9 mouse cellular contexts compared by ENCODE assay signal in the genomic region with DNA sequence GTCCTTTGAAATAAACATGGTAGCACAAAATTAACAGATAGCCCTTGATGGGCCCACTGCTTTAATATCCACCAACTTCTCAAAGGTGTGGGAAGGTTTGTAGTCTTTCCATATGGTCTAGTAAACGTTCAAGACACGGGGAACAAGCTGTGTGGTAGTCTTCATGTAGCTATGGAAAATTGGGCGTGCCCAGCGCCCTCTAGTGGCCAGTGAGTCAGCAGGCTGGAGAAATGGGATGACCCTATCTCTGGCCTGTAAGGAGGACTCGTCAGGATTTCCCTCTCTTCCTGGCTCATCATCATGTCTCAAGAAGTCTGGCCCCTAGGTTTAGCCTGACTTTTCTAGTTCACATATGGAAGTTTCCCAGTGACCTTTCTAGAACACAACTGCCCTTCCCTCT. TPM values are rescaled to one million over a fixed set of nuclear protein-coding genes. Genes with fewer than 3 reads are reported as not detected.
DNase-seq lines count a peak whose midpoint lies in the region; ATAC-seq and TF ChIP-seq lines count a peak whose summit lies in the region.
"Had no signal": no experiment of that assay in that cellular context is flagged by ENCODE, and none has a peak within 500 bp of the region (broad histone marks: within the 10 kb centered on the region; RNA-seq: fewer than 3 reads in every experiment).

No protein-coding gene starts in this region.

- DNase-seq in left cerebral cortex, adult 18-20 months (ENCODE audit: low spot score in 2 of 2) = peak; percentile 66 to 77
- no peak for DNase-seq in left cerebral cortex, adult 8-10 months (ENCODE audit: low spot score in 2 of 2)
- DNase-seq in MEL (ENCODE audit: low read depth, low spot score) = peak; percentile 80
- DNase-seq in cerebellum, adult 11-12 months = peak; percentile 47
- no peak for DNase-seq in forebrain, postnatal 0 days
- peak; percentile 66 for DNase-seq in kidney, postnatal 14 days
- DNase-seq in testis, postnatal 10 days (ENCODE audit: low spot score) = peak; percentile 77

- no peak for TF ChIP-seq POLR2A in MEL (IDR thresholded peaks at IDR 0.05; ENCODE audit: control insufficient read depth in 1 of 2, insufficient read depth in 1 of 2, low read depth in 1 of 2, low read length in 2 of 2, poor library complexity in 1 of 2)

- H3K4me3 ChIP-seq in MEL (ENCODE audit: control insufficient read depth in 1 of 2, insufficient read depth in 1 of 2, low read depth in 2 of 2, low read length in 2 of 2) = no peak overlapping the region
- no peak overlapping the region for H3K4me3 ChIP-seq in forebrain, postnatal 0 days (ENCODE audit: low read depth, low read length)

- peaks cover 2 to 3% of the 10 kb centered on the region in 2 experiments; a peak in 2 of 4 replicates for H3K4me1 ChIP-seq in MEL (ENCODE audit: control insufficient read depth in 1 of 2, insufficient read depth in 2 of 2, low read length in 2 of 2)
- H3K4me1 ChIP-seq in forebrain, postnatal 0 days (ENCODE audit: insufficient read depth) = no peaks in the 10 kb centered on the region

- TF ChIP-seq EP300 in MEL (IDR thresholded peaks at IDR 0.05; ENCODE audit: low read depth in 1 of 2, low read length in 2 of 2) = no peak

- H3K4me2 ChIP-seq in forebrain, postnatal 0 days (ENCODE audit: low read depth) = no peak overlapping the region

- peaks cover 0 to 3% of the 10 kb centered on the region in 2 experiments; a peak in 1 of 4 replicates for H3K36me3 ChIP-seq in MEL (ENCODE audit: control insufficient read depth in 1 of 2, insufficient read depth in 2 of 2, low read length in 2 of 2)
- peaks cover 28% of the 10 kb centered on the region; the same call in 1 of the 2 replicates for H3K36me3 ChIP-seq in forebrain, postnatal 0 days (ENCODE audit: insufficient read depth)

- H3K27me3 ChIP-seq in MEL (ENCODE audit: control insufficient read depth in 1 of 2, insufficient read depth in 2 of 2, low read length in 2 of 2) = no peaks in the 10 kb centered on the region
- no peaks in the 10 kb centered on the region for H3K27me3 ChIP-seq in forebrain, postnatal 0 days (ENCODE audit: insufficient read depth, low read length)

- H3K79me2 ChIP-seq in MEL (ENCODE audit: control insufficient read depth, insufficient read depth, low read length, poor library complexity) = no peaks in the 10 kb centered on the region

- no peak overlapping the region for H3K9ac ChIP-seq in MEL (ENCODE audit: control insufficient read depth, low read depth, low read length, poor library complexity, severe bottlenecking)
- no peak overlapping the region for H3K9ac ChIP-seq in forebrain, postnatal 0 days

- peak; percentile 93 to 97 (median 96) for TF ChIP-seq CTCF in MEL (IDR thresholded peaks at IDR 0.05 in 2 of 3, conservative IDR thresholded peaks at IDR 0.05 in 1 of 3; ENCODE audit: control insufficient read depth in 1 of 3, insufficient read depth in 1 of 3, low read depth in 2 of 3, low read length in 3 of 3, poor library complexity in 1 of 3, severe bottlenecking in 1 of 3)
- peak; percentile 73 for TF ChIP-seq CTCF in forebrain, postnatal 0 days (IDR thresholded peaks at IDR 0.05; ENCODE audit: low read depth)

- ATAC-seq in forebrain, postnatal 0 days = 0 out of 2 replicates have a peak, but pooled peaks have one; percentile 18
- peak; percentile 68; the same call in 1 of the 2 replicates for ATAC-seq in megakaryocyte-erythroid progenitor cell, adult 5-6 weeks (replicated peaks; ENCODE audit: low FRiP score, low TSS enrichment, poor library complexity, severe bottlenecking)

- no peaks in the 10 kb centered on the region for H3K9me3 ChIP-seq in MEL (replicated peaks; ENCODE audit: insufficient read depth, low read length)
- H3K9me3 ChIP-seq in forebrain, postnatal 0 days (ENCODE audit: low read length) = no peaks in the 10 kb centered on the region

- H3K27ac ChIP-seq in MEL (ENCODE audit: control insufficient read depth, low read depth, low read length) = no peak overlapping the region
- no peak overlapping the region for H3K27ac ChIP-seq in forebrain, postnatal 0 days (ENCODE audit: low read depth, low read length)

- WGBS in forebrain, postnatal 0 days = 14% methylated on average over 5 of the region's 5 CpGs

- TF ChIP-seq RAD21 in MEL (IDR thresholded peaks at IDR 0.05; ENCODE audit: low read depth, low read length) = peak; percentile 75

TF ChIP-seq in MEL, 35 proteins besides CTCF, POLR2A, EP300 and RAD21:
- TF ChIP-seq BHLHE40 (IDR thresholded peaks at IDR 0.05; ENCODE audit: borderline replicate concordance, low read depth, low read length) (peak; percentile 32; the same call in 1 of the 2 replicates), ZC3H11A (IDR thresholded peaks at IDR 0.05; ENCODE audit: low read depth, low read length) (peak; percentile 75), GABPA (IDR thresholded peaks at IDR 0.05; ENCODE audit: low read depth, low read length) (no peak), SMC3 (IDR thresholded peaks at IDR 0.05; ENCODE audit: low read depth, low read length) (peak; percentile 92), JUND (IDR thresholded peaks at IDR 0.05; ENCODE audit: low read depth, low read length) (no peak)

RNA-seq across cellular contexts. Expression of a gene that starts 8.8 kb away (rescaled TPM):
- not detected for total RNA-seq in left cerebral cortex, adult 18-20 months (2021)
- total RNA-seq in left cerebral cortex, adult 8-10 months (2022) = under 1 TPM in 1 of 4 experiments, not detected in 3; 0.21 TPM
- 0.04 TPM in 1 of 2 replicates, not detected in the other for total RNA-seq in MEL (2012; rRNA removed)
- not detected for polyA plus RNA-seq in MEL (2012; ENCODE audit: insufficient read depth in 1 of 2, insufficient read length in 2 of 2, low read depth in 1 of 2, low replicate concordance in 2 of 2, missing spikeins in 1 of 2)
- total RNA-seq in forebrain, postnatal 0 days (2014; rRNA removed) = not detected in 2 replicates
- 0.05 TPM in 1 of 2 replicates, not detected in the other for polyA plus RNA-seq in forebrain, postnatal 0 days (2015; fragmentation: Nextera tagmentation; extraction: Ambion mirVana)
- total RNA-seq in megakaryocyte-erythroid progenitor cell, adult 5-6 weeks (2014; fragmentation: Nextera tagmentation) = not detected in 2 replicates
- total RNA-seq in megakaryocyte-erythroid progenitor cell, adult 5-6 weeks (2017) = not detected in 2 replicates
- polyA plus RNA-seq: liver, embryonic 16.5 days had no signal

RNA-seq across cellular contexts. Expression of a gene that starts 12.5 kb away (rescaled TPM):
- 10 to 100 TPM; 28.1 to 28.4 TPM for total RNA-seq in left cerebral cortex, adult 18-20 months (2021)
- 10 to 100 TPM; 23.8 to 29.4 (median 24.7) TPM for total RNA-seq in left cerebral cortex, adult 8-10 months (2022)
- total RNA-seq in MEL (2012; rRNA removed) = 5.0 and 7.3 TPM in 2 replicates
- 1 to 10 TPM in 1 of 2 experiments, not detected in 1; 9.0 TPM for polyA plus RNA-seq in MEL (2012; ENCODE audit: insufficient read depth in 1 of 2, insufficient read length in 2 of 2, low read depth in 1 of 2, low replicate concordance in 2 of 2, missing spikeins in 1 of 2)
- 56.7 and 61.2 TPM in 2 replicates for total RNA-seq in forebrain, postnatal 0 days (2014; rRNA removed)
- 66.5 and 72.5 TPM in 2 replicates for polyA plus RNA-seq in forebrain, postnatal 0 days (2015; fragmentation: Nextera tagmentation; extraction: Ambion mirVana)
- total RNA-seq in megakaryocyte-erythroid progenitor cell, adult 5-6 weeks (2014; fragmentation: Nextera tagmentation) = not detected in 2 replicates
- total RNA-seq in megakaryocyte-erythroid progenitor cell, adult 5-6 weeks (2017) = not detected in 2 replicates

RNA-seq across cellular contexts. Expression of a gene that starts 38.6 kb away (rescaled TPM):
- 100 to 1,000 TPM; 194 to 212 TPM for total RNA-seq in left cerebral cortex, adult 18-20 months (2021)
- total RNA-seq in left cerebral cortex, adult 8-10 months (2022) = 100 to 1,000 TPM; 164 to 185 (median 182) TPM
- total RNA-seq in MEL (2012; rRNA removed) = 160 and 170 TPM in 2 replicates
- polyA plus RNA-seq in MEL (2012; ENCODE audit: insufficient read depth in 1 of 2, insufficient read length in 2 of 2, low read depth in 1 of 2, low replicate concordance in 2 of 2, missing spikeins in 1 of 2) = 100 to 1,000 TPM; 205 to 282 TPM
- 94.6 and 100 TPM in 2 replicates for total RNA-seq in forebrain, postnatal 0 days (2014; rRNA removed)
- polyA plus RNA-seq in forebrain, postnatal 0 days (2015; fragmentation: Nextera tagmentation; extraction: Ambion mirVana) = 171 and 183 TPM in 2 replicates
- total RNA-seq in megakaryocyte-erythroid progenitor cell, adult 5-6 weeks (2014; fragmentation: Nextera tagmentation) = 135 and 146 TPM in 2 replicates
- 105 and 155 TPM in 2 replicates for total RNA-seq in megakaryocyte-erythroid progenitor cell, adult 5-6 weeks (2017)

RNA-seq across cellular contexts. Expression of a gene that starts 46.1 kb away (rescaled TPM):
- total RNA-seq in left cerebral cortex, adult 18-20 months (2021) = 100 to 1,000 TPM; 198 to 199 TPM
- 100 to 1,000 TPM; 185 to 210 (median 193) TPM for total RNA-seq in left cerebral cortex, adult 8-10 months (2022)
- total RNA-seq in MEL (2012; rRNA removed) = 6.1 and 6.9 TPM in 2 replicates
- polyA plus RNA-seq in MEL (2012; ENCODE audit: insufficient read depth in 1 of 2, insufficient read length in 2 of 2, low read depth in 1 of 2, low replicate concordance in 2 of 2, missing spikeins in 1 of 2) = 100 to 1,000 TPM in 1 of 2 experiments, 1 to 10 TPM in 1; 9.1 to 238 TPM
- total RNA-seq in forebrain, postnatal 0 days (2014; rRNA removed) = 108 and 129 TPM in 2 replicates
- polyA plus RNA-seq in forebrain, postnatal 0 days (2015; fragmentation: Nextera tagmentation; extraction: Ambion mirVana) = 23.6 and 39.7 TPM in 2 replicates
- 0.26 and 4.0 TPM in 2 replicates for total RNA-seq in megakaryocyte-erythroid progenitor cell, adult 5-6 weeks (2014; fragmentation: Nextera tagmentation)
- 0.91 and 2.6 TPM in 2 replicates for total RNA-seq in megakaryocyte-erythroid progenitor cell, adult 5-6 weeks (2017)

Comparison
In these comparisons a context has a peak if more than half of its experiments do, and no peak if none do; other contexts are left out.
1. DNase-seq: peak in left cerebral cortex, adult 18-20 months (2 of 2), MEL (single experiment), cerebellum, adult 11-12 months (single experiment), kidney, postnatal 14 days (single experiment) and testis, postnatal 10 days (single experiment); none in left cerebral cortex, adult 8-10 months (0 of 2) and forebrain, postnatal 0 days (single experiment).